Mouse (Mus musculus): Measurements from ENCODE around the gene Eno3. TPM values are rescaled to one million over a fixed set of nuclear protein-coding genes. Genes with fewer than 3 reads are reported as not detected.

Eno3 gene
- total and polyA plus RNA-seq, 3 experiments: 5.7 to 25.3 (median 21.9) TPM

- peaks cover 6% of the 10 kb centered on the region; the same call in 1 of the 2 replicates for H3K27me3 ChIP-seq (ENCODE audit: insufficient read depth, low read length)
- no peak for TF ChIP-seq GATA1 (IDR thresholded peaks at IDR 0.05; ENCODE audit: borderline replicate concordance, low read length)
- no peak for TF ChIP-seq CTCF (IDR thresholded peaks at IDR 0.05; ENCODE audit: low read depth, low read length)
- TF ChIP-seq TAL1 (conservative IDR thresholded peaks at IDR 0.05; ENCODE audit: low read depth, low read length): no peak
- no peak for TF ChIP-seq POLR2AphosphoS5 (IDR thresholded peaks at IDR 0.05; ENCODE audit: insufficient replicate concordance, low read depth, low read length)
- TF ChIP-seq GATA2 (IDR thresholded peaks at IDR 0.05; ENCODE audit: borderline replicate concordance, low read depth, low read length): no peak
- ATAC-seq (ENCODE audit: extremely low read depth, insufficient number of reproducible peaks, low FRiP score, poor library complexity, severe bottlenecking) (no peak), DNase-seq (ENCODE audit: low spot score) (no peak)
- no peak overlapping the region for H3K4me3 ChIP-seq (ENCODE audit: low read depth, low read length)
- H3K9me3 ChIP-seq (replicated peaks): no peaks in the 10 kb centered on the region
- peaks cover 33% of the 10 kb centered on the region for H3K4me1 ChIP-seq (ENCODE audit: insufficient read depth, low read depth, low read length)
- no peaks in the 10 kb centered on the region for H3K36me3 ChIP-seq (replicated peaks)
These were observed 30.1 kb upstream of the Eno3 start for GRCm38 (mm10) chr11:70626877-70627276.

- TF ChIP-seq TAL1 (conservative IDR thresholded peaks at IDR 0.05; ENCODE audit: low read depth, low read length) (no peak), GATA2 (IDR thresholded peaks at IDR 0.05; ENCODE audit: borderline replicate concordance, low read depth, low read length) (no peak), GATA1 (IDR thresholded peaks at IDR 0.05; ENCODE audit: borderline replicate concordance, low read length) (no peak), POLR2AphosphoS5 (IDR thresholded peaks at IDR 0.05; ENCODE audit: insufficient replicate concordance, low read depth, low read length) (no peak), CTCF (IDR thresholded peaks at IDR 0.05; ENCODE audit: low read depth, low read length) (no peak)
- ATAC-seq (ENCODE audit: extremely low read depth, insufficient number of reproducible peaks, low FRiP score, poor library complexity, severe bottlenecking) (no peak), DNase-seq (ENCODE audit: low spot score) (no peak)
- no peaks in the 10 kb centered on the region for H3K9me3 ChIP-seq (replicated peaks)
- H3K36me3 ChIP-seq (replicated peaks): no peaks in the 10 kb centered on the region
- H3K27me3 ChIP-seq (ENCODE audit: insufficient read depth, low read length): peaks cover 4% of the 10 kb centered on the region; the same call in 1 of the 2 replicates
- H3K4me1 ChIP-seq (ENCODE audit: insufficient read depth, low read depth, low read length): peaks cover 19% of the 10 kb centered on the region
- H3K4me3 ChIP-seq (ENCODE audit: low read depth, low read length): no peak overlapping the region
These were observed 28.6 kb upstream of the Eno3 start for GRCm38 (mm10) chr11:70628431-70628830.

- H3K4me3 ChIP-seq (ENCODE audit: low read depth, low read length): no peak overlapping the region
- H3K36me3 ChIP-seq (replicated peaks): no peaks in the 10 kb centered on the region
- ATAC-seq (ENCODE audit: extremely low read depth, insufficient number of reproducible peaks, low FRiP score, poor library complexity, severe bottlenecking) (peak; percentile 8; the same call in 1 of the 2 replicates), DNase-seq (ENCODE audit: low spot score) (peak; percentile 56)
- no peaks in the 10 kb centered on the region for H3K9me3 ChIP-seq (replicated peaks)
- no peak for TF ChIP-seq GATA1 (IDR thresholded peaks at IDR 0.05; ENCODE audit: borderline replicate concordance, low read length)
- no peak for TF ChIP-seq GATA2 (IDR thresholded peaks at IDR 0.05; ENCODE audit: borderline replicate concordance, low read depth, low read length)
- TF ChIP-seq TAL1 (conservative IDR thresholded peaks at IDR 0.05; ENCODE audit: low read depth, low read length): no peak
- no peak for TF ChIP-seq CTCF (IDR thresholded peaks at IDR 0.05; ENCODE audit: low read depth, low read length)
- no peak for TF ChIP-seq POLR2AphosphoS5 (IDR thresholded peaks at IDR 0.05; ENCODE audit: insufficient replicate concordance, low read depth, low read length)
- H3K4me1 ChIP-seq (ENCODE audit: insufficient read depth, low read depth, low read length): peaks cover 19% of the 10 kb centered on the region
- 0 out of 2 replicates have a peak, but pooled peaks cover 4% of the 10 kb centered on the region for H3K27me3 ChIP-seq (ENCODE audit: insufficient read depth, low read length)
These were observed 27.4 kb upstream of the Eno3 start for GRCm38 (mm10) chr11:70629557-70629956.

GRCm38 (mm10) chr11:70630129-70630528 is 26.9 kb upstream of the Eno3 start:
- no peaks in the 10 kb centered on the region for H3K36me3 ChIP-seq (replicated peaks)
- peaks cover 18% of the 10 kb centered on the region for H3K4me1 ChIP-seq (ENCODE audit: insufficient read depth, low read depth, low read length)
- ATAC-seq (ENCODE audit: extremely low read depth, insufficient number of reproducible peaks, low FRiP score, poor library complexity, severe bottlenecking) (no peak), DNase-seq (ENCODE audit: low spot score) (no peak)
- no peak overlapping the region for H3K4me3 ChIP-seq (ENCODE audit: low read depth, low read length)
- 0 out of 2 replicates have a peak, but pooled peaks cover 4% of the 10 kb centered on the region for H3K27me3 ChIP-seq (ENCODE audit: insufficient read depth, low read length)
- H3K9me3 ChIP-seq (replicated peaks): no peaks in the 10 kb centered on the region
- TF ChIP-seq GATA2 (IDR thresholded peaks at IDR 0.05; ENCODE audit: borderline replicate concordance, low read depth, low read length) (no peak), TAL1 (conservative IDR thresholded peaks at IDR 0.05; ENCODE audit: low read depth, low read length) (no peak), GATA1 (IDR thresholded peaks at IDR 0.05; ENCODE audit: borderline replicate concordance, low read length) (no peak), POLR2AphosphoS5 (IDR thresholded peaks at IDR 0.05; ENCODE audit: insufficient replicate concordance, low read depth, low read length) (no peak), CTCF (IDR thresholded peaks at IDR 0.05; ENCODE audit: low read depth, low read length) (no peak)

GRCm38 (mm10) chr11:70635601-70636000 is 21.4 kb upstream of the Eno3 start:
- Histone ChIP-seq H3K4me1 (ENCODE audit: insufficient read depth, low read depth, low read length) (peaks cover 47% of the 10 kb centered on the region), H3K36me3 (replicated peaks) (peaks cover 9% of the 10 kb centered on the region), H3K9me3 (replicated peaks) (no peaks in the 10 kb centered on the region), H3K4me3 (ENCODE audit: low read depth, low read length) (no peak overlapping the region), H3K27me3 (ENCODE audit: insufficient read depth, low read length) (no peaks in the 10 kb centered on the region)
- TF ChIP-seq GATA2 (IDR thresholded peaks at IDR 0.05; ENCODE audit: borderline replicate concordance, low read depth, low read length) (no peak), CTCF (IDR thresholded peaks at IDR 0.05; ENCODE audit: low read depth, low read length) (no peak), POLR2AphosphoS5 (IDR thresholded peaks at IDR 0.05; ENCODE audit: insufficient replicate concordance, low read depth, low read length) (no peak), GATA1 (IDR thresholded peaks at IDR 0.05; ENCODE audit: borderline replicate concordance, low read length) (no peak), TAL1 (conservative IDR thresholded peaks at IDR 0.05; ENCODE audit: low read depth, low read length) (no peak)
- DNase-seq (ENCODE audit: low spot score): no peak
- ATAC-seq (ENCODE audit: extremely low read depth, insufficient number of reproducible peaks, low FRiP score, poor library complexity, severe bottlenecking): no peak

GRCm38 (mm10) chr11:70637764-70638163 is 19.2 kb upstream of the Eno3 start:
- H3K27me3 ChIP-seq (ENCODE audit: insufficient read depth, low read length): no peaks in the 10 kb centered on the region
- no peak for ATAC-seq (ENCODE audit: extremely low read depth, insufficient number of reproducible peaks, low FRiP score, poor library complexity, severe bottlenecking)

More at GRCm38 (mm10) chr11:70637764-70638163, 19.2 kb upstream of the Eno3 start:
- TF ChIP-seq CTCF (IDR thresholded peaks at IDR 0.05; ENCODE audit: low read depth, low read length) (no peak), GATA2 (IDR thresholded peaks at IDR 0.05; ENCODE audit: borderline replicate concordance, low read depth, low read length) (no peak), TAL1 (conservative IDR thresholded peaks at IDR 0.05; ENCODE audit: low read depth, low read length) (no peak), POLR2AphosphoS5 (IDR thresholded peaks at IDR 0.05; ENCODE audit: insufficient replicate concordance, low read depth, low read length) (no peak), GATA1 (IDR thresholded peaks at IDR 0.05; ENCODE audit: borderline replicate concordance, low read length) (no peak)
- H3K4me1 ChIP-seq (ENCODE audit: insufficient read depth, low read depth, low read length): peaks cover 59% of the 10 kb centered on the region
- no peak overlapping the region for H3K4me3 ChIP-seq (ENCODE audit: low read depth, low read length)
- H3K9me3 ChIP-seq (replicated peaks): no peaks in the 10 kb centered on the region
- DNase-seq (ENCODE audit: low spot score): no peak
- H3K36me3 ChIP-seq (replicated peaks): peaks cover 25% of the 10 kb centered on the region

Measured in G1E (cell line).